Mouse (Mus musculus) erythroblast, embryonic 14.5 days (primary cell): ENCODE data around the gene Gm7980.
"Not testable (repeated sequence)": the region's sequence is repeated elsewhere in the genome, so short reads cannot be mapped to it uniquely, and the experiment has no call there.

ENCODE experiments used
- GATA1 ChIP-seq: IDR thresholded peaks from 2 replicates; pipeline ENCODE4 v1.6.1; 2012; ENCODE audit warnings: low read length, inconsistent platforms, mixed read lengths
- TAL1 ChIP-seq: IDR thresholded peaks from 3 replicates; pipeline ENCODE4 v1.6.1; 2012; ENCODE audit warnings: low read length, inconsistent platforms, mixed read lengths

- not testable (repeated sequence) for TF ChIP-seq TAL1, GATA1
Measured at GRCm38 (mm10) chr14:41943695-41944094, 36.6 kb upstream of the Gm7980 start, which contains the start of gene 1700024B05Rik.
